Mouse (Mus musculus) right cerebral cortex, postnatal 25 days (tissue): ENCODE measurements around the gene Gpr39.
"Not testable (repeated sequence)": the region's sequence is repeated elsewhere in the genome, so short reads cannot be mapped to it uniquely, and the experiment has no call there.

Experiments used
- DNase-seq: peaks from one replicate; pipeline ENCODE4 v3.0.0; 2022

The Gpr39 gene

GRCm38 (mm10) chr1:125676790-125677273 is at the start of gene Gpr39:
Gene Gpr39 (plus strand): TSS chr1:125676995.
- no peak for DNase-seq

GRCm38 (mm10) chr1:125639501-125640253 is 37.1 kb upstream of the Gpr39 start:
- DNase-seq, result no peak

- no peak for DNase-seq
These were observed 33.2 kb upstream of the Gpr39 start for GRCm38 (mm10) chr1:125643643-125644042.

- DNase-seq, result not testable (repeated sequence)
These were observed 30.0 kb upstream of the Gpr39 start for GRCm38 (mm10) chr1:125646816-125647215.

GRCm38 (mm10) chr1:125648011-125648410 is 28.8 kb upstream of the Gpr39 start:
- DNase-seq, result no peak

GRCm38 (mm10) chr1:125649056-125649455 is 27.7 kb upstream of the Gpr39 start:
- DNase-seq, result no peak

GRCm38 (mm10) chr1:125652836-125653594 is 23.8 kb upstream of the Gpr39 start:
- DNase-seq, result no peak

GRCm38 (mm10) chr1:125657416-125657815 is 19.4 kb upstream of the Gpr39 start:
- no peak for DNase-seq

GRCm38 (mm10) chr1:125660151-125660550 is 16.6 kb upstream of the Gpr39 start:
- DNase-seq, result no peak

- DNase-seq, result no peak
These were observed 15.9 kb upstream of the Gpr39 start for GRCm38 (mm10) chr1:125660901-125661300.

- DNase-seq, result no peak
These were observed 14.7 kb upstream of the Gpr39 start for GRCm38 (mm10) chr1:125662058-125662457.

- DNase-seq, result no peak
These were observed 14.1 kb upstream of the Gpr39 start for GRCm38 (mm10) chr1:125662660-125663059.

GRCm38 (mm10) chr1:125663104-125663503 is 13.7 kb upstream of the Gpr39 start:
- no peak for DNase-seq

GRCm38 (mm10) chr1:125665127-125665637 is 11.6 kb upstream of the Gpr39 start:
- no peak for DNase-seq

- no peak for DNase-seq
These were observed 7.8 kb upstream of the Gpr39 start for GRCm38 (mm10) chr1:125669035-125669434.

- no peak for DNase-seq
These were observed 1.6 kb upstream of the Gpr39 start for GRCm38 (mm10) chr1:125675186-125675585.

- DNase-seq, result no peak
These were observed 491 bp downstream of the Gpr39 start for GRCm38 (mm10) chr1:125677286-125677685.

GRCm38 (mm10) chr1:125679522-125680077 is 2.8 kb downstream of the Gpr39 start:
- DNase-seq, result no peak

- no peak for DNase-seq
These were observed 7.6 kb downstream of the Gpr39 start for GRCm38 (mm10) chr1:125684423-125684822.

- no peak for DNase-seq
These were observed 8.5 kb downstream of the Gpr39 start for GRCm38 (mm10) chr1:125685304-125685703.

- no peak for DNase-seq
These were observed 11.1 kb downstream of the Gpr39 start for GRCm38 (mm10) chr1:125687701-125688420.

- no peak for DNase-seq
These were observed 16.7 kb downstream of the Gpr39 start for GRCm38 (mm10) chr1:125693541-125693940.

- no peak for DNase-seq
These were observed 17.5 kb downstream of the Gpr39 start for GRCm38 (mm10) chr1:125694338-125694737.
